Mouse (Mus musculus) testis, adult 2 months (tissue): ENCODE measurements around the gene Slc6a20a.

Source experiments
- CTCF ChIP-seq: fragments of 200-500 bp; IDR thresholded peaks from 2 replicates; pipeline ENCODE4 v1.5.1; 2012; ENCODE audit warnings: low read depth, mild to moderate bottlenecking, inconsistent platforms, low read length, moderate library complexity; ENCODE audit not compliant: control insufficient read depth, insufficient read depth, insufficient replicate concordance
- POLR2A ChIP-seq: fragments of 200-500 bp; IDR thresholded peaks from 2 replicates; pipeline ENCODE4 v1.6.1; 2012; ENCODE audit warnings: low read depth, mild to moderate bottlenecking, inconsistent platforms, low read length, moderate library complexity; ENCODE audit not compliant: control insufficient read depth

- TF ChIP-seq CTCF (no peak), POLR2A (no peak)
Observed at GRCm38 (mm10) chr9:123632281-123632680, 46.4 kb downstream of the Slc6a20a start, which contains the start of gene Slc6a20b.
